Mouse (Mus musculus): ENCODE measurements at regions not wholly inside any gene's neighbourhood (a gene's known extent, or its start where the extent isn't known, plus 50 kb on each side); places are given as distances from the start of the nearest gene placed in this dataset.

DNA sequence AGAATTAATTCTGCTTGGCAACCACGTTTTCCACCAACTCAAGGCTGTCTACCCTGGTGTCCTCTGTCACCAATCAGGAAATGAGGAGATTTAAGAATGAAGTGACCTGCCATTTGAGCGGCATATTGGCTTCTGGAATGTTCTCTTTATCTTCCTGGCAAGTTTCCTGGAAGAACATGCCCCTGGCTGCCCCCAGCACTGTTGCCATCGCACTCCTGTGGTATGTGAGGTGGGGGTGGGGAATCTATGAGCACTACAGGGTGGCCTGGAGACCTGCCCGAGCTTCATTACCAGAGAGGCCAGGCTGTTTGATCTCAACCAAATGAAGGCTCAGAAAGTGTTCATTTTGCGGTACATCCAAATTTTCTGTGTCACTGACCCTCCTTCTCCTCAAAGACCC lies 243.8 kb upstream of the Il12b start:
- in situ Hi-C loops (cut with MboI, MseI): no loop called here

DNA sequence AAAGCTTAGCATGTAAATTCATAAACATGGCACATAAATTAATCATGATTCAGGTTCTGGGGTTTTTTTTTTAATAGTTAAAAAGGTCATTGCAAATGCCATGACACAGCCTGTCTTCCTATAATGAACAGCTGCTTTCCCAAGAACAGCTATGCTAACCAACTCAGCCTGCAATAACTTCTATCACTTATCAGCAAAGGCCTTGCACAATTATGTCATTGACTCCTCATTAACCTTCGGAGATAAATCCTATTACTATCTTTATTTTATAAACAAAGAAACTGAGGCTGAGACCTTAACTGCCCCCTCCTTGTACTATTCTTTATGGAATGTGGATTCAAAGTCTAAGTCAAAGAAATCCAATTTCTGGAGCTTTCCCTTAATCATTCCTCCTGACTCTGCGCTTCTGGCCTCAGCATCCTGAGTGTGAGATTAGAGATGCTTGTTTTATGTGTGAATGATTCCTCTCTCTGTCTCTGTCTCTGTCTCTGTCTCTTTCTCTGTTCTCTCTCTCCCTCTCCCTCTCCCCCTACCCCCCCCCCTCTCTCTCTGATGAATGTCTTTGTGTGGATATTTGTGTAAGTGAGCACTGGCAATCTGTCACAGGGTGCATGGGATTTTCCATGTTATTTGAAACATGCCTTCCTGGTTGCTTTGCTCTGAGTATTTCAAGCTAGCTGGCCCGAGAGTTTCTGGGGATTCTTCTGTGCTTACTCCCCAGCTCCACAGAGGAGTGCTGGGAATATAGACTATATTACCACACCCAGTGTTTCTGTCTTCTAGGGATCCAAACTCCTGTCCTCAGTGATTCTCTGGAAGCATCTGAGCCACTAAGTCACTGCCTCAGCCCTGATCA lies 243.1 kb upstream of the Il12b start:
- in situ Hi-C loops (cut with MboI, MseI): no loop called here

DNA sequence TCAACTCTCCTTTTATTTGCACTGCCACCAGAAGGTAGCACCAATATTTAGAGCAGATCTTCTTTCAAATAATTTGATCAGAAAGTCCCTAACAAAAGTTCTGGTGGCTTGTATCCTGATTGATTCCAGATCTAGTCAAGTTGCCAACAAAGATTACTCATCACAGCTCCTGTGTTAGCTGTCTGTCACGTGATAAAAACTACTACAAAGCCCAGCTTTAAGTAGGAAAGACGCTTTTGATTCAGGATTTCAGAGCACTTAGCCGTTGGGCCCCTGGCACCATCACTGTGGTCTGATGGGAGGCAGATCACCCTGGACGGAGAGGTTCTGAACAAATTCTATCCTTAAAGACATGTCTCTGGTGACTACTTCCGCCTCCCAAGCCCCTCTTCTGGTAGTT lies 241.6 kb upstream of the Il12b start:
- in situ Hi-C loops (cut with MboI, MseI): no loop called here

DNA sequence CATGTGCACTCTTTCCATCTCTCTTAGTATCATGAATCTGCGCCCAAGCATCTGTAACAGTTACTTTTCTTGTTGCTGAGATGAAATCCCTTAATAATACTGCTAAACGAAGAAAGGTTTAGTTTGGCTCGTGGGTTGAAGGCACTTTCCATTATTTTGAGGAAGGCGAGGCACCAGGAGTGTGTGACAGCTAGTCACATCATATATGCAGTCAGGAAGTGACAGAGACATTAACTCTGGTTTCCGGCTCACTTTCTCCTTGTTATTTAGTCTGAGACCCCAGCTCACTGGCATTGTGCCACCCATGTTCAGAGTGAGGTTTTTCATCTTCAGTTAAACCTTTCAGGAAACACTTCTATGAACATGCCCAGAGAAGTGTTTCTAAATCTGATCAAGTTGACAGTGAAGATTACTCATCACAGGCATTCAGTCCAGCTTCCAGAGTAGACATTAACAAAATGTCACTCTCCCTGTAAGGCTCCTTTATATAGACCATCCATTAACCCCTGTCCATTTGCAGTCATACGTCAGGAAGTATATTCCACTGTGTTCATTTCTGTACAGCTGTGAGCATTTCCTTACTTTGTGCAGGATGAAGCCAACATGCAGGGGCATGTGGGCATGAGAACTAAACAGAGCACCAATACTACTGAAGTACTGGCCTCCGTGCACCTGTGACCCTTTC lies 238.0 kb upstream of the Il12b start:
- in situ Hi-C loops (cut with MboI, MseI): no loop called here

DNA sequence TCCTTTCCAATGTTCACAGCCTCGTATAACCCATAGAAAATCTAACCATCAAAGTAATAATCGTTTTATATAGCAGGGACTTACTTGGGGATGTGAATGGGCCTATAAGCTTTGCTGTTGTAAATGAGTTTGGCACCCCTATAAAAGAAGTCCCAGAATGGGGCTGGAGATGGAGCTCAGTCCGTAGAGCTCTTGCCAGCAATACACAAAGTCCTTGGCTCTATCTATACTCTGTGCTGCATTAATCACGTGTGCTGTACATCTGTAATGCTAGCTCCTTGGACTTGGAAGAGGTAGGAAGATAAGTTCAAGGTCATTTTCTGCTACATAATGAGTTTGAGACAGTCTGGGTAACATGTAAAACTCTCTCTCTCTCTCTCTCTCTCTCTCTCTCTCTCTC lies 236.8 kb upstream of the Il12b start:
- in situ Hi-C loops (cut with MboI, MseI): no loop called here

DNA sequence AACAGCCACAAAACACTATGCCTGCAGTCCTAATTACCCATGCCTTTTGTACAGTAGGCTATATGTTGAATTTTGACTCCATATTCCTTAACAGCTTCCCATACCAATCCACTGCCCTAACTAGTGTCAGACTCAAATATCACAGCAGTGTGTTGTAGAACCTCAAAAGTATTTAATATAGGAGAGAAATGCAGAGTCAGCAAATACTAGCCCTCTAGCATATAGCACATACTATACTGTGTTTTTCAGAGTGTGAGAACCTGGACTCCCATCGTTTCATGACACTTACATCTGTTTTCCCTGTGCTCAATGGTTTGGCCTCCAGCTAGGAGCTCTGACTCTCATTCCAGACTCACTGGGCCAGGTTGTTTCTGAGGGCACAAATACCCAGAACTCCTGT lies 236.1 kb upstream of the Il12b start:
- in situ Hi-C loops (cut with MboI, MseI): no loop called here

DNA sequence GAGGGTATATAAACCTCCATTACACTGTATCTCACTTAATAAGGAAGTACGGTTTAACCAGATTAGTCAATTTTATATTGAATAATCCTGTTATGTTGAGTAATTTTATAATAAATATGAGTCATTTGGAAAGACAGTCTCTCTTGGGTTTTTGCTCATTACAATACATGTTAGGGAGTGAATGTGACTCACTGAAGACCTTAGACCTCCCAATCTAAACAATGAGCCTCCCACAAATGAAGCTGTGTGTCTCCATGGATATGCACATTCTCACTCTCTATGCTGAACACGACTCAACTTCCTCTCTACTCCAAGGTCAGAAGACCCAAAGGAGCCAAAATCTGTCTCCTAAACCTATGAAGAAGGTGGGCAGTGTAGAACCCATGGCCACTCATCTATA lies 235.7 kb upstream of the Il12b start:
- in situ Hi-C loops (cut with MboI, MseI): no loop called here

DNA sequence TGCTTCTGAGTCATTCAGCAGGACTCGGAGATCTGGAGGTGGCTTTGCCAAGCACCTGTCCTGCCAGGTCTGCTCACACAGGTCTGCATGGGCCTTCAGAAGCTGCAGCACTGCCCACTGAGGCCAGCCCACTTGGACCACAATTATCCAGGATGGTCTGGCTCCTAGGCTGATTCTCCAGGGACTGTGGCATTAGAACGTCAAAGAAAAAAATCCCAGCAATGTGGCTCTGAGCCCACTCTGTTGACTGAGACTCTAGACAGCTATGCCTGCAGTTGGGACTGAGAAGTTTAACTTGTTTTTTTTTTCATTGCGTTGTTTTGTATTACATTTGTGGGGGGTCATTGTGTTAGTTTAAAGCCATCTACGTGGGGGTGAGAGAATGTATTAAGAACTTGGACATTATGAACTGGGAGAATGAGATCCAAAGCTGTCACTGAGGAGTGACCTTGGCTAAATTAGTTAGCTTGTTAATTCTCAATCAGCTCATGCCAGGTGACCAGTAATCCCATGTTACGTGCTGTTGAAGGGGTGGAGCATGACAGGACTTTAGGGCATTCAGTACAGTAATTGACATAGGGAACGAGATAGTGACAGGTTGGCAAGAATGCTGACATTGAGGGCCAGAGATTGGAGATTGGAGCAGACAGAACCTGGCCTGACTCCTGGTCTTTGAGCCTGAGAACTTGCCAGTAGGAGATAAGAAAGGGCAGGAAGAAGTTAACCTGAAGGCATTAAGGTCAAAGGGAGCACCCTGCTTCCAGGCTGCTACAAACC lies 232.0 kb upstream of the Il12b start:
- in situ Hi-C loops (cut with MboI, MseI): no loop called here

DNA sequence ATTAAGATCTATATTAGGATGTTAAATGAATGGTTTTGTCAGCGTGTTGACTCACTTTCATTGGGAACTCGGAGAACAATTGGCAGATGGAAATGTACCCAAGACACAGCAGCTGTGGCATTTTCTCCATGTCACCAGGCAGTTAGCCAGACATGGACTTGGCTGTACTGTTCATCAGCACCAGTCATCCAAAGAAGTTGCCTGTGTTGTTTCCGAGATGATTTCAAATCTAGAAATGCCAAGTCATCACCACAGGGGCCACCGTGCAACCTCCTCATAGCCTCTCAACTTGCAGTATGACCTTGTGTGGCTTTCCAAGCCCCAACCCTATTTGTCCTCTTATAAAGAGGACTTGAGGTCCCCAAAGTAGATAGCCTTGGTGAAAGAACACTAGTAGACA lies 227.4 kb upstream of the Il12b start:
- in situ Hi-C loops (cut with MboI, MseI): no loop called here

DNA sequence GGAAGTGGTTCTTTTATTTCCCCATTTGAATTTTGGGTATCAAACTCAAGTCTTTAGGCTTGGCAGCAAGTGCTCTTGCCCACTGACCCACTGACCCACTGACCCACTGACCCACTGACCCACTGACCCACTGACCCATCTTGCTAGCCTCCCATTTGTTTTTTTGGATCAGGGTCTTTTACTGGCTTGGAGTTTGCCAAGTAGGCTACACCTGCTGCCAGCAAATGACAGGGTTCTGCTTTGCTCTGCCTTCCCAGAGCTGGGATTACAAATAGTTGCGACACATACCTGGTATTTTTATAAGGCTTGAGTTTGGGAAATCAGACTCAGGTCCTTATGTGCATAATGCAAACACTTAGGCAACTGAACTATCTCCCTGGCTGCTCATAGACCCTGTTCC lies 226.7 kb upstream of the Il12b start:
- in situ Hi-C loops (cut with MboI, MseI): no loop called here

DNA sequence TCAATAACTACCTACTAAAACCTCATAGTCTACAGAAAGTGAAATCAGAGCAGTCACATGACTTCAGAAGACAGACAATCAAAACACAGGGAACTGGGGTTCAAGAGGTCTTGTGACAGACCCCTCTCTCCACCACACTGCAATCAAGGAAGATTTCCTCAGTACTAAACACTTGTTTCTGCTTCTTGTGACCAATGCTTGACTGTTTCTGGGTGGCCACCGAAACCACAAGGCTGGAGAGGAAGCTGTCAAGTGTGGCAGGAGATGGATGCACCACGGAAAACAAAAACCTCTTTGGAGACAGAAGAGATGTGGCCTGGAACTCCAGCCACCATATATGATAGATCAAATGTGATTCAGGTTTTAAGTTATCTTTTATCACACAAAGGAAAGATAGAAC lies 225.3 kb upstream of the Il12b start:
- in situ Hi-C loops (cut with MboI, MseI): no loop called here

DNA sequence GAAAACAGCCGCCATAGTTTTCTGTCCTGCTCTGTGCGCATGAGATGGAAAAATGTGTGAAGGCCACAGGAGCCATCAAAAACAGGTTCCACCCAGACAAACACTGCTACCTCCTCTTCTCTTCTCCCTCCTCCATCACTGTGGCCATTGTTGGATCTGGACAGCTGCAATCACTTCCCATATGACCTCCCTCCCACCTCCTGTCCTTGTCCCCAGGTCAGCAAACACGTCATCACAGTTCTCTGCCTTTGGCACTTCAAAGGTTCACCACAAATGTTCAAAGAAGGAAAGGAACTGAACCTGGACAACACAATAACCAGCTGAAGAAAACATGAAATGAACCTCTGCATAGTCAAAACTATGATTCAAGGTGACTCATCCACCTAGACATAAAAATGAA lies 220.2 kb upstream of the Il12b start:
- in situ Hi-C loops (cut with MboI, MseI): loop anchor here in 1 of 2 experiments (10.0 kb wide), 1 partner anchor 605 kb away; no protein-coding TSS in a partner anchor

DNA sequence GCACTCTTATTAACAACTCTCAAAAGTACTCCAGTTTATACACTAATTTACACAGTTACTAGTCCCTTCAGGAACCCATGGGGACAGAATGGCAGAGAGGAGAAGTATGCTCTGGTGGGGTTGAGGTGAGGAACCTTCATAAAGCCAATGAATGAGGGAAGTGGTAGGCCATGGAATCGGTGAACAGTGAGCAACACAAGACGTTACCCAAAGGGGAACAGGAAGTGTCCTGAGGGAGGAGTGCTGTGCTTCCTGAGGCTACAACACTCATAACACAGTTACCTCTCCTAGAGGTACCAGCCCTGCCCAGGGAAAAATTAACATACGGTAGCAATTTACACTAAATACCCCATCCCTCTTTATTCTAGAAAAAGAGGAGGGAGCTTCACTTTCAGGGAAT lies 216.0 kb upstream of the Il12b start:
- in situ Hi-C loops (cut with MboI, MseI): loop anchor here in 1 of 2 experiments (10.0 kb wide), 1 partner anchor 601 kb away; no protein-coding TSS in a partner anchor

DNA sequence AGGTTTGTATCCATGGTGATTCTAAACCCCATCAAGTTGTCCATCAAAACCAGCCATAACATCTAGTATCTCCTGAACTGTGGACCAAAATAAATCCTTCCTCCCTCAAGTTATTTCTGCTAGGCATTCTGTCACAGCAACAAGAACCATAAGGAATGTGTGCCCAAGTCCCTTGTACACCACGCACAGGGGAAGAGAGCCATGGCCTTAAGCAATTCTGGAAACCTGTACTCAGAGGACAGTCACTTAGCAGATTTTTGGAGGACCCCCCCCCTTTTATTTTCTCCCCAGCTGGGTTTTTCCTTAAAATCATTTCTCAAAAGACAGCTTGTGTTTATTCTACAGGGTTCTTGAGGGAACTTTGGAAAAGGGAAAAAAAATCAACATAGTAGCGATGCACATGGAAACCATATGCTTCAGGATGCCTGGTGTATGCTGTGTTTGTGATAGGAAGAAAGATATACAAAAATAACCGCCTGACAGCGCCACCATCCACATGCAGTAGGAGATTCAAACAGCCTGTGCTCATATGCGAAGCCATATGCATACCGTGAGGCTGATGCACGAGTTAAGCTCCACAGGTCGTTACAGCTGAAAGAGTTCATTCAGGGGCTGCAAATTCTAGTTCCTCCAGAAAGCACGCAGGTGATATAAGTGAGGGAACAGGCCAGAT lies 214.5 kb upstream of the Il12b start:
- in situ Hi-C loops (cut with MboI, MseI): loop anchor here in 1 of 2 experiments (10.0 kb wide), 1 partner anchor 599 kb away; no protein-coding TSS in a partner anchor

DNA sequence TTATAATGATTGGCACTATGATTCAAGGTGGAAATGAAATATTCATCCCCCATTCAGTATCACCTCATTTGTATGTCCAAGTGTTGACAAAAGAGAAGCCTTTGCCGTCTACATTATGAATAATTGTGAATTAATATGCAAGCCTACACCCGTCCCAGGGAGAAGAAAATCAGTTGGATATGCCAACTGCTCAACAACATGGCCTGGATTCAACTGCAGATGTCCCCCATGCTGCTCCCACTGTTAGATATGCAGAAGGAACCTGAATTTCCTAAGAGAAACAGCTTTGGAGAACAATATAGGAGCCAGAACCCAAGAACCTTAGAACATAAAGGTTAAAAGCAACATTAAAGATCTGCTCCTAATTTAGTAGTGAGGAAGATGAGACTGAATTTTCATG lies 211.7 kb upstream of the Il12b start:
- in situ Hi-C loops (cut with MboI, MseI): loop anchor here in 1 of 2 experiments (10.0 kb wide), 1 partner anchor 597 kb away; no protein-coding TSS in a partner anchor

DNA sequence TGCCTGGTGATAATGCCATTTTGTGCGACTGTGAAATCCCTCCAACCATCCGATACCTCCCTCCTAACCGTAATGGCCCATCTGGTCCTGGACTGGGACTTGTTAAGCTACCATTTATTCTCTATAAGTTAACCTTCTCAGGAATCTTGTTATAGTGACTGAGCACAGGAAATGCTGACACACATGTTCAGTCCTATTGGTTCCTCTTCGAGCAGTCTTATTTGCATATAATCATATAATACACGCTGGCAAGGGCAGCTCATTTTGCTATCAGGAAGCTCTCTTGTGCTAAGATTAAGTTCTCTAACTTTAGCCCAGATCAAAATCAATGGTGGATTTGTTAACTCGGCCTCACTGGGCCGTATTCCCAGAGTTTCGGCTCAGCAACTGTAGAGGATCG lies 206.1 kb upstream of the Il12b start:
- in situ Hi-C loops (cut with MboI, MseI): no loop called here

DNA sequence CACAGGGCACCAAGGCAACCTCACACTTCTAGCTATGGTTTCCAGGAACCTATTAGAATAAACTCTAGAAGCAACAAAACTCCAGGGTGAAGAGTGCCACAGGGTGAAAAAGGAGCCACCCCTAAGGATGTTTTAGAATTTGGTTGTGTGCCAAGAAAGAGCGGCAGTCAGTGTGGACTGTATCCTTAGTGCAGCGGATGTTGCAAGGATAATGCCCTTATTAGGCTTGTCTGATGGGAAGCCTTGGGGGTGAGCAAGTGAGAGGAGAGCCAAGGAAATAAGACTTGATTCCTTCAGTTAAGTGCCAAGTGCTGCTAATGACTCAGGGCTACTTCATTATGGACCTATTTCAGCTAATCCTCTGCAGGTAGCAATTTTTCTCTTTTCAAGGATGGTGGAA lies 197.1 kb upstream of the Il12b start:
- in situ Hi-C loops (cut with MboI, MseI): loop anchor here in 1 of 2 experiments (25.0 kb wide), 1 partner anchor 1015 kb away; no protein-coding TSS in a partner anchor

DNA sequence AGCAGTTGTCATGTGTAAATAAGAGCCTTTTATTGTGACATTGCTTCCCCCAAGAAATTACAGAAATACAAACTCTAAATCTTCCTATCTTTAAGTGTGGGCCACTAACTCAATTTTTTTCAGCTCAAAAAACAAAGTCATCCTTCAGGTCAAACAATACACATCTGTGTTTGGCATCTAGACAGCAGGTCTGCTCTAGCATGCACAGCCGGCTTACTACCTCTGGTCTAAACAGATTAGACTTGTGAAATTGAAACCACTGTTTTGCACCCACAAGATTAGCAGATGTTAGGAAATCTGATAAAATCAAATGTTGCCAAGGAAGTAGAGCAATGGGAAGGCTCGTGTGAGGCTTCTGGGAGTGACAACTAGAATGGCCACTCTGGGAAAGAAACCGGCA lies 195.5 kb upstream of the Il12b start:
- in situ Hi-C loops (cut with MboI, MseI): loop anchor here in 1 of 2 experiments (25.0 kb wide), 1 partner anchor 1017 kb away; no protein-coding TSS in a partner anchor

DNA sequence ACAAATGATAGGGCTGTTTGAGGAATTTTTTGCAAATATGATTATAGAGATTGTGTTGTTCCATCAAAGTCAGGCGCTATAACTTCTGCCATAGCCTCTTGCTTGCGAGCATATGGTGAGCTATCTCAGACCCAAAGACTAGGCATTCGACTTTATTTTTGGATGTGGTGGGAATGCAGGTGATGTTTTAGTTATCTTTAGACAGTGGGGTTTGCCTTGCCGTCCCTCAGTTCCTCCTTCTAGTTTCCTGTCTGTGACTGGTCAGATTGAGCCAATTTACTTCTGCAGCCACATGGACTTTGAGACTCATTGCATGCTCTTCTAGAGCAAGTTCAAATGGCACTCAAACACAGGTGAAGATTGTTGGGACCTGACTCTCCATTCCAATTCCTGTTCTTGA lies 193.0 kb upstream of the Il12b start:
- in situ Hi-C loops (cut with MboI, MseI): loop anchor here (5.0 to 25.0 kb wide), 3 partner anchors 95 to 1020 kb away; no protein-coding TSS in a partner anchor

DNA sequence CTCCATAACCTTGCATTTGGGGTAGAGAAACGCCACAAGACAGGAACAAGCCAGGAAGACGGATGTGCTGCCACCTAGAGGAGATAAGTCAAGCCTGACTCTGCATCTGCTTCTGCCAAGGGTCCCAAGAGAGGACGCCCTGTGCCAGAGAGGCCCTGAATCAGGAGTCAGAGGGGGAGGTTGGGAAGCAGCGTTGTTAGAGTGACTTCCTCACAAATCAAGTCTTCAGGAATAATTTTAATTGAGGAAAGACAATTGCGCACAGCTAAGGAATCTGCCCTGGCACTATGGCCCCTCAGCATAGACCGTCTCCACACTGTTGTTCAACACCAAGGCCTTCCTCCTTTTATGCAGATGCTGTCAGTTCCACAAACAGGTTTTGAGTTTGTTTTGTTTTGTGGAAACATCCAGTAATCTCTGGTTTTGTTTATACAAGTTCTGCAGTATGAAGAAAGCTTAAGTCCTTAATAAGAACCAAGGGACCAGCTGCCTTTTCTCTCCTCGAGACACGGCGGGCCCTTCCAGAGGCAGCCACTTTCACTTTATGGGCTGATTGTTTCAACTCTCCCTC lies 187.9 kb upstream of the Il12b start:
- in situ Hi-C loops (cut with MboI, MseI): loop anchor here (5.0 to 25.0 kb wide), 2 partner anchors 120 to 1025 kb away; no protein-coding TSS in a partner anchor

DNA sequence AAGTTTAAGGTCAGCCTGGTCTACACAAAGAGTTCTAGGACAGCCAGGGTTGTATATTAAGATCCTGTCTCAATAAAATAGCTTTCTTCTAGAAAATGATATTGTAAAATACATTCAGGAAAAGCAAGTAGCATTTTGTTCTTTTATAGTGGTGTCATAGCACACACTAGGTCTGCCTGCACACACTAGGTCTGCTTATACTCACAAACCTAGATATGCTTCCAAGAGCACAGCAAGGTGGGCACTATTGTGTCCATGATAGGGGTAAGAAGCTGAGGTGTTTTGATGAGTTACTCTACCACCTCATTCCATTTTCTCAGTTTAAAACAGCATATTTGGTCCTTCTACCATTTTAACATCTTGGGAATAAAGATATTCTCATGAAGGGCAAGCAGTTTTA lies 185.8 kb upstream of the Il12b start:
- in situ Hi-C loops (cut with MboI, MseI): loop anchor here (5.0 to 25.0 kb wide), 2 partner anchors 122 to 1027 kb away; no protein-coding TSS in a partner anchor

Data from T-helper 17 cell (primary cell).